Mouse (Mus musculus) midbrain, embryonic 10.5 days (tissue): ENCODE measurements around the gene Zfp683. TPM values are rescaled to one million over a fixed set of nuclear protein-coding genes. Genes with fewer than 3 reads are reported as not detected.

Source experiments
- DNase-seq: peaks from one replicate; pipeline ENCODE4 v3.0.0-alpha.2; 2017; ENCODE audit warnings: low spot score
- H3K27ac ChIP-seq: fragments of 300-500 bp; sonication (generic); replicated peaks from 2 replicates; pipeline ENCODE4 v1.5.1; 2016; ENCODE audit warnings: mild to moderate bottlenecking
- H3K27me3 ChIP-seq: fragments of 300-500 bp; sonication (generic); 2 replicates; pipeline ENCODE4 v1.6.1; 2016; ENCODE audit warnings: low read depth, mild to moderate bottlenecking; ENCODE audit not compliant: poor library complexity, severe bottlenecking
- H3K36me3 ChIP-seq: fragments of 300-500 bp; sonication (generic); 2 replicates; pipeline ENCODE4 v1.6.1; 2016; ENCODE audit warnings: mild to moderate bottlenecking, moderate library complexity
- H3K4me1 ChIP-seq: fragments of 300-500 bp; sonication (generic); 2 replicates; pipeline ENCODE4 v1.6.1; 2016
- H3K4me3 ChIP-seq: fragments of 300-500 bp; sonication (generic); 2 replicates; pipeline ENCODE4 v1.5.1; 2016; ENCODE audit warnings: mild to moderate bottlenecking, moderate library complexity
- H3K9me3 ChIP-seq: fragments of 300-500 bp; sonication (generic); replicated peaks from 2 replicates; pipeline ENCODE4 v1.6.1; 2016; ENCODE audit warnings: mild to moderate bottlenecking
- WGBS: fragments of 180-500 bp; shearing (Covaris S2); methylation state at CpG from one replicate; pipeline ENCODE4 v1.1.7; 2016; 5-methylcytosine and 5-hydroxymethylcytosine counted together
- polyA plus RNA-seq: library from polyadenylated mRNA; unstranded; fragments of >200 nt; fragmentation: Nextera tagmentation; extraction: Ambion mirVana; gene quantifications from 2 replicates; pipeline ENCODE4 v1.2.1, GENCODE M21; 2016

Gene Zfp683
- polyA plus RNA-seq, 1 experiment from 2014 or later = not detected

GRCm38 (mm10) chr4:134060135-134060865, 6.7 kb downstream of the Zfp683 start, which contains the start of gene Crybg2:
Crybg2 (plus strand) TSS chr4:134060815.
- no peaks in the 10 kb centered on the region for H3K36me3 ChIP-seq
- no peak for DNase-seq
- no peak within 1 kb of the TSS for H3K4me3 ChIP-seq
- H3K4me1 ChIP-seq = peaks cover 25% of the 10 kb centered on the region
- H3K9me3 ChIP-seq = no peaks in the 10 kb centered on the region
- 40% methylated on average over 28 of the region's 28 CpGs for WGBS
- no peak within 1 kb of the TSS for H3K27ac ChIP-seq
- peaks cover 44% of the 10 kb centered on the region for H3K27me3 ChIP-seq

- Histone ChIP-seq H3K9me3 (no peaks in the 10 kb centered on the region), H3K4me3 (no peak overlapping the region), H3K27me3 (peaks cover 54% of the 10 kb centered on the region), H3K27ac (no peak overlapping the region), H3K4me1 (peaks cover 30% of the 10 kb centered on the region), H3K36me3 (no peaks in the 10 kb centered on the region)
- 62% methylated on average over 18 of the region's 18 CpGs for WGBS
- DNase-seq = no peak
Measured at GRCm38 (mm10) chr4:134061166-134061830, 7.7 kb downstream of the Zfp683 start.

GRCm38 (mm10) chr4:134061944-134062446, 8.4 kb downstream of the Zfp683 start:
- no peak for DNase-seq
- Histone ChIP-seq H3K27ac (no peak overlapping the region), H3K9me3 (no peaks in the 10 kb centered on the region), H3K36me3 (no peaks in the 10 kb centered on the region), H3K27me3 (peaks cover 61% of the 10 kb centered on the region), H3K4me1 (peaks cover 30% of the 10 kb centered on the region), H3K4me3 (no peak overlapping the region)
- 65% methylated on average over 8 of the region's 8 CpGs for WGBS

GRCm38 (mm10) chr4:134062561-134062960, 8.9 kb downstream of the Zfp683 start:
- Histone ChIP-seq H3K27ac (no peak overlapping the region), H3K4me3 (no peak overlapping the region), H3K9me3 (no peaks in the 10 kb centered on the region), H3K36me3 (no peaks in the 10 kb centered on the region), H3K4me1 (peaks cover 30% of the 10 kb centered on the region), H3K27me3 (peaks cover 65% of the 10 kb centered on the region)
- WGBS = 77% methylated on average over 8 of the region's 8 CpGs
- no peak for DNase-seq

GRCm38 (mm10) chr4:134065431-134066004, 11.9 kb downstream of the Zfp683 start:
- 26% methylated on average over 23 of the region's 23 CpGs for WGBS
- DNase-seq = no peak
- H3K4me3 ChIP-seq = 0 out of 2 replicates have a peak overlapping the region, but pooled peaks have one; percentile 9

GRCm38 (mm10) chr4:134067383-134067782, 13.7 kb downstream of the Zfp683 start:
- no peak overlapping the region for H3K27ac ChIP-seq
- H3K36me3 ChIP-seq = no peaks in the 10 kb centered on the region
- no peak overlapping the region for H3K4me3 ChIP-seq
- no peaks in the 10 kb centered on the region for H3K9me3 ChIP-seq
- no peak for DNase-seq
- WGBS = 92% methylated on average over 8 of the region's 8 CpGs
- peaks cover 7% of the 10 kb centered on the region for H3K4me1 ChIP-seq
- H3K27me3 ChIP-seq = peaks cover 28% of the 10 kb centered on the region

More at GRCm38 (mm10) chr4:134065431-134066004, 11.9 kb downstream of the Zfp683 start:
- Histone ChIP-seq H3K27ac (no peak overlapping the region), H3K36me3 (no peaks in the 10 kb centered on the region), H3K27me3 (peaks cover 46% of the 10 kb centered on the region), H3K9me3 (no peaks in the 10 kb centered on the region), H3K4me1 (peaks cover 16% of the 10 kb centered on the region)

GRCm38 (mm10) chr4:134067833-134068544, 14.4 kb downstream of the Zfp683 start:
- no peaks in the 10 kb centered on the region for H3K36me3 ChIP-seq
- peaks cover 28% of the 10 kb centered on the region for H3K27me3 ChIP-seq
- no peaks in the 10 kb centered on the region for H3K9me3 ChIP-seq
- H3K4me1 ChIP-seq = peaks cover 7% of the 10 kb centered on the region
- no peak overlapping the region for H3K27ac ChIP-seq
- no peak for DNase-seq
- no peak overlapping the region for H3K4me3 ChIP-seq
- 85% methylated on average over 7 of the region's 7 CpGs for WGBS

GRCm38 (mm10) chr4:134068793-134069580, 15.3 kb downstream of the Zfp683 start:
- no peaks in the 10 kb centered on the region for H3K36me3 ChIP-seq
- WGBS = 87% methylated on average over 4 of the region's 4 CpGs
- no peak overlapping the region for H3K4me3 ChIP-seq
- H3K27me3 ChIP-seq = peaks cover 28% of the 10 kb centered on the region
- H3K27ac ChIP-seq = no peak overlapping the region
- no peak for DNase-seq
- H3K4me1 ChIP-seq = peaks cover 7% of the 10 kb centered on the region
- no peaks in the 10 kb centered on the region for H3K9me3 ChIP-seq

GRCm38 (mm10) chr4:134078694-134079093, 25.1 kb downstream of the Zfp683 start:
- H3K36me3 ChIP-seq = no peaks in the 10 kb centered on the region
- H3K27ac ChIP-seq = 0 out of 2 replicates have a peak overlapping the region, but pooled peaks have one; percentile 39
- peaks cover 28% of the 10 kb centered on the region for H3K4me1 ChIP-seq
- H3K9me3 ChIP-seq = no peaks in the 10 kb centered on the region
- H3K27me3 ChIP-seq = peaks cover 38% of the 10 kb centered on the region
- WGBS = 29% methylated on average over 3 of the region's 3 CpGs
- peak; percentile 70 for DNase-seq
- no peak overlapping the region for H3K4me3 ChIP-seq

GRCm38 (mm10) chr4:134080674-134081073, 27.0 kb downstream of the Zfp683 start:
- DNase-seq = no peak
- Histone ChIP-seq H3K9me3 (no peaks in the 10 kb centered on the region), H3K4me3 (no peak overlapping the region), H3K27ac (no peak overlapping the region), H3K36me3 (no peaks in the 10 kb centered on the region), H3K4me1 (peaks cover 28% of the 10 kb centered on the region), H3K27me3 (peaks cover 38% of the 10 kb centered on the region)
- WGBS = 81% methylated on average over 4 of the region's 4 CpGs

- under 1% methylated on average over 41 of the region's 41 CpGs for WGBS
- no peaks in the 10 kb centered on the region for H3K9me3 ChIP-seq
- peak overlapping the region; percentile 9; the same call in 1 of the 2 replicates for H3K27ac ChIP-seq
- peaks cover 38% of the 10 kb centered on the region for H3K27me3 ChIP-seq
- H3K4me1 ChIP-seq = peaks cover 28% of the 10 kb centered on the region
- no peaks in the 10 kb centered on the region for H3K36me3 ChIP-seq
- peak; percentile 70 for DNase-seq
- peak overlapping the region; percentile 60 for H3K4me3 ChIP-seq
Measured at GRCm38 (mm10) chr4:134081730-134082386, 28.2 kb downstream of the Zfp683 start.
